Mouse (Mus musculus) cerebellum, postnatal 36 days (tissue): ENCODE measurements around the gene Wwc2.
A peak's percentile ranks its signal among the peaks of the same experiment; 100 is the strongest.

Experiments used
- DNase-seq, 2 experiments: peaks; one replicate each; pipeline ENCODE4 v3.0.0; 2021 to 2022; ENCODE audit warnings: mixed read lengths in 2 of 2

Gene Wwc2

GRCm38 (mm10) chr8:47892419-47892818 is 98.3 kb downstream of the Wwc2 start:
- no peak for DNase-seq

GRCm38 (mm10) chr8:47891641-47892040 is 99.1 kb downstream of the Wwc2 start:
- no peak for DNase-seq

GRCm38 (mm10) chr8:47890814-47891210 is 99.9 kb downstream of the Wwc2 start:
- DNase-seq, result no peak

- no peak for DNase-seq
These were observed 100.5 kb downstream of the Wwc2 start for GRCm38 (mm10) chr8:47889936-47890813.

GRCm38 (mm10) chr8:47888841-47889570 is 101.7 kb downstream of the Wwc2 start:
- DNase-seq, result no peak

- no peak for DNase-seq
These were observed 106.4 kb downstream of the Wwc2 start for GRCm38 (mm10) chr8:47884306-47884705.

- DNase-seq, result no peak
These were observed 107.0 kb downstream of the Wwc2 start for GRCm38 (mm10) chr8:47883739-47884138.

GRCm38 (mm10) chr8:47878516-47878915 is 112.2 kb downstream of the Wwc2 start:
- DNase-seq, result no peak

GRCm38 (mm10) chr8:47875865-47876264 is 114.9 kb downstream of the Wwc2 start:
- no peak for DNase-seq

GRCm38 (mm10) chr8:47874497-47875178 is 116.1 kb downstream of the Wwc2 start:
- no peak for DNase-seq

GRCm38 (mm10) chr8:47872361-47873107 is 118.2 kb downstream of the Wwc2 start:
- peak in 1 of 2 experiments; percentile 12 for DNase-seq

- DNase-seq, result peak; percentile 79 to 82
These were observed 123.7 kb downstream of the Wwc2 start for GRCm38 (mm10) chr8:47867067-47867466.

- no peak for DNase-seq
These were observed 124.2 kb downstream of the Wwc2 start for GRCm38 (mm10) chr8:47866568-47866967.

GRCm38 (mm10) chr8:47859259-47859658 is 131.5 kb downstream of the Wwc2 start:
- no peak for DNase-seq

- DNase-seq, result no peak
These were observed 137.4 kb downstream of the Wwc2 start for GRCm38 (mm10) chr8:47853356-47853755.

GRCm38 (mm10) chr8:47852737-47853136 is 138.0 kb downstream of the Wwc2 start:
- no peak for DNase-seq

GRCm38 (mm10) chr8:47851824-47852502 is 138.8 kb downstream of the Wwc2 start:
- DNase-seq, result no peak

GRCm38 (mm10) chr8:47849842-47850241 is 140.9 kb downstream of the Wwc2 start:
- no peak for DNase-seq

GRCm38 (mm10) chr8:47847931-47848330 is 142.8 kb downstream of the Wwc2 start:
- no peak for DNase-seq

GRCm38 (mm10) chr8:47847161-47847560 is 143.6 kb downstream of the Wwc2 start:
- DNase-seq, result no peak

- no peak for DNase-seq
These were observed 144.8 kb downstream of the Wwc2 start for GRCm38 (mm10) chr8:47845956-47846355.

- no peak for DNase-seq
These were observed 147.1 kb downstream of the Wwc2 start for GRCm38 (mm10) chr8:47843651-47844050.
